Mouse (Mus musculus) embryo, embryonic 10.5 days (tissue): ENCODE data around the gene Gpr142.
A peak's percentile ranks its signal among the peaks of the same experiment; 100 is the strongest.

Experiments used
- DNase-seq: peaks from one replicate; pipeline ENCODE4 v3.0.0-alpha.2; 2015; ENCODE audit warnings: low spot score

Gpr142 gene

DNA sequence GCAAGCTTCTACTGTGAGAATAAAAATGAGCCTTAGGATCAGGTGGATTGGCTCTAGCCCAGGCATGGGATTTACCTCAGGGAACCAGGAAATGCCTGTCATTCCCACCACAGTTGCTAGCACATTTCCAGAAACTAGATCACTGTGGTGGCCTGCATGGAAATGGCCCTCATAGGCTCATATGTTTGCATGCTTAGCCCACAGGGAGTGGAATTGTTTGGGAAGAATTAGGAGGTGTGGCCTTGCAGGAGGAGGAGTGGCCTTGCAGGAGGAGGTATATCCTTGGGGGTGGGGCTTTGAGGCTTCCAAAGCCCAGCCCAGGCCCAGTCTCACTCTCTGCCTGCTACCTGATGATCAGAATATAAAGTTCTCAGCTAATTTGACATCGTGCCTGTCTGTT is 3.2 kb downstream of the Gpr142 start:
- DNase-seq: no peak

GRCm38 (mm10) chr11:114802540-114803267 is 4.0 kb downstream of the Gpr142 start:
- DNase-seq: no peak

DNA sequence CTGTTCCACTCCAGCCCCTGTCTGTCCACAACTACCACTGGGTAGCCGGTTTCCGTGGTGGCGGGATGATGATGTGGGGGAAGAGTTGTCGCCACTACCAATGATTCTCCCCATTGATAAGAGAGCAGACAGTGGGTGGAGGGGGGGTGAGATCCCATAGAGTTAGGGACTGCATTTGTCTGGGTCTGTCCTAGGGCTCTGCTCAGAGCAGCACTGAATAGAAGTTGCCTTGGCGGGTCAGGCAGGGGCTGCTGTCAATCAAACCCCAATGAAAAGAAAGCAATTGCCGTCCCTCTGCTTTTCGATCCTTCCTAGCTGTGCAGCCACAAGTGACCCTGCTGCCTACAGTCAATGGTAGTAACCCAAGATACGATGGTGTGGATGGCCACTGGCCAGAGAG is 5.3 kb downstream of the Gpr142 start:
- DNase-seq: peak; percentile 45

- no peak for DNase-seq
Observed at GRCm38 (mm10) chr11:114807025-114807424, 8.3 kb downstream of the Gpr142 start.

DNA sequence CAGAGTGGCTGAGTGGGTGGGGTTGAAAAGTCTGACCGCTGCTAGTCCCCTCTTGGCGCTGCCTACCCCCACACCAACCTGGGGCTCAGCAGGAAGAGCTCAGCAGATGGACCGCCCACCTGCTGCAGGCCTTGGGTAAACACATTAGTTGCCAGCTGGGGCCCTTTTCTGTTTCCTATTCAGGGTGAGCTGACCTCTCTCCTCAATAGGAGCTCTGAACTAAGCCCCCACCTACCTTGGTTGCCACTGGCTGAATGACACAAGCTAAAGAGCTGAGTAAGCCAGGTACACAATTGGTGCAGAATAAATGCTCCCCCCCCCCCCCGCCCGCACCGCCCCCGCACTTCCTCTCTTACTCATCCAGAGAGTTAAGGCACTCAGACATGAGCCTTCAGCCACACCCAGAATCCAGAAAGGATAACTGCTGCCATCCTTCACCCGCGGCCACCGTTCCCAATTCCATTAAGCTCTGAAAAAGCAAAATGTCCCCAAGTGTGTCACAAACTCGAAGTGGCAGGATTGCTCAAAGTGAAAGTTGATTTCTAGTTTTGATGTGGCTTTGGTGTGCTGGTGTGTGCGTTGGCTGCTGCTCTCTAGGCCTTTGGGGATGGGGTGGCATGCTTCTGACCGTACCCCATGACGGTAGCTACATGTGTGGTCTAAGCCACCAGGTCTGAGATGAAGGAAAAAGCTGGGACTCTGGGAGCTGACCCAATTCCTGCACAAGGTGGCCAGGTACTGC is 9.1 kb downstream of the Gpr142 start:
- DNase-seq: peak; percentile 62

GRCm38 (mm10) chr11:114809371-114809770 is 10.6 kb downstream of the Gpr142 start:
- peak; percentile 48 for DNase-seq

DNA sequence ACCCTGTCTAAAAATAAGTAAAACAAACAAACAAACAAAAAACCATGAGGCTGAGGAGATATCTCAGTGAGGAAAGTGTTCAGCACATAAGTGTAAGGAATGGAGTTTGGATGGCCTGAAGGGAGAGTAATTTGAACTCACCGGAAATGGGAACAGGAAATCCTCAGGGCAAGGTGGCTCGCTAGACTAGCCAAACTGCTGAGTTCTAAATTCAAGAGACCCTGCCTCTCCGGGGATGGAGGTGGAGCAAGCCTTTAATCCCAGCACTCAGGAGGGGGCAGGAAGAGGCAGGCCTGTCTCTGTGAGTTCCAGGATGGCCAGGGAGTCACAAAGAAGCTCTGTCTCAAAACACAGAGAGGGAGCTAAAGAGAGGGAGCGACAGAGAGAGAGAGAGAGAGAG is 11.6 kb downstream of the Gpr142 start:
- DNase-seq: peak; percentile 63

DNA sequence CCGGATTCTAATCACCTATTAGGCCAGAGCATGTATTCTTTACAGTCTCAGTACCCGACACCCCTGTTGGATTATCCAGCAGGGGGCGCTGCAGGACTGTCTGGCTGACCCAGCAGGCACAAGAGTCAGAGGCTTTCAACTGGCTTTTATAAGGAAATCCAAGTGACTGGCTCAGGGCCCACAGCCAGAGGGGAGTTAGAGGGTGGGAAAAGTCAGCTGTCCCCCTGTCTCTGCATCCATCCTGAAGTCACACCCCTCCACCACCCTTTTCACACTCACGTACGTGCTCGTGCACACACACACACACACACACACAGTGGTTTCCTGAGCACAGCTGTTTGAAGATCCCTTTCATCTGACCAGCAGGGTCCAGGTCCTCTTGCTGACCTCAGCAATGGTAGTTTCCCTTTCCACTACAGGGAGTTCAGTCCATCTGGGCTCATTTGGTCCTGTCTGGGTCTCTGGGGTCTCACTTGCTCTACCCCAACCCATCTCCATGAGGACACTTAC is 14.1 kb downstream of the Gpr142 start:
- peak; percentile 93 for DNase-seq

- no peak for DNase-seq
Observed at GRCm38 (mm10) chr11:114814873-114815592, 16.3 kb downstream of the Gpr142 start.

GRCm38 (mm10) chr11:114816934-114817333 is 18.2 kb downstream of the Gpr142 start:
- no peak for DNase-seq

GRCm38 (mm10) chr11:114818185-114818584 is 19.5 kb downstream of the Gpr142 start:
- no peak for DNase-seq

GRCm38 (mm10) chr11:114819110-114819509 is 20.4 kb downstream of the Gpr142 start:
- peak; percentile 59 for DNase-seq

GRCm38 (mm10) chr11:114820444-114820843 is 21.7 kb downstream of the Gpr142 start:
- DNase-seq: peak; percentile 23

GRCm38 (mm10) chr11:114821325-114821724 is 22.6 kb downstream of the Gpr142 start:
- no peak for DNase-seq

DNA sequence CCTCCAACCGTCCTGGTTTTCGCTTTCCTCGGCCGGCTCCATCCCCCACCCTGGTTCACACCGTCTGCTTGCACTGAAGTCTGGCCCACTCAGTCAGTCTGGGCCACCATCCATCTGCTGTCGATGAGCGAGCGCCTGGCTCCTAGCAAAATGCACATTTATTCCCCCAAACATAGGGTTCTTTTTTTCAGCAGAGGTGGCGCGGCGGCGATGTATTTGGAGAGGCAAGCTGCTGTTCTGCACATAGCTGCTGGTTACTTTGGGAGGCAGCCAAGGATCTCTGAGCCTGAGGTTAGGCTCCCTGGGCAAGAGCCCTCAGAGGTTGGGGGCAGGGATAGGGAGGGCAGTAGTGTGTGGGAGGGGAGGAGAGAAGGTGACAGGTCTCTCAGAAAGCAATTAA is 24.0 kb downstream of the Gpr142 start:
- no peak for DNase-seq

- peak; percentile 79 for DNase-seq
Observed at GRCm38 (mm10) chr11:114823199-114823725, 24.5 kb downstream of the Gpr142 start.

- peak; percentile 24 for DNase-seq
Observed at GRCm38 (mm10) chr11:114826686-114827085, 28.0 kb downstream of the Gpr142 start.

- DNase-seq: peak; percentile 92
Observed at GRCm38 (mm10) chr11:114829499-114830432, 31.0 kb downstream of the Gpr142 start.

DNA sequence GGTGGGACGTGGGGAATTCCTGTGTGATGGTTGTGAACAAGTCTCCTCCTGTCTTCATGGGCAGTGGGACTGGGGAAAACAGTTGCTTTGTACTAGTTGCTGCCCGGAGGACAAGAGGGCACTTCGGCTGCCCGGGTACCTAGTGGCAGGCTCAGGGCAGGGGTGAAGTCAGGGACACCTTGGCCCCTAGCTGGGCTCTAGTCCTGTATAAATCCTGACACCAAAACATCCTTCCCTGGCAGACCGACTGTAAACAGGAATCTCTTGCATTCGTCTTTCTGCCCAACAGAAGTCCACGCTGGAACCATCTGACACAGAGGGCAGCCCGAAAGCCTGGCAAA is 31.7 kb downstream of the Gpr142 start:
- DNase-seq: no peak

- DNase-seq: peak; percentile 35
Observed at GRCm38 (mm10) chr11:114833166-114833565, 34.4 kb downstream of the Gpr142 start.

GRCm38 (mm10) chr11:114843818-114844463 is 45.2 kb downstream of the Gpr142 start:
- peak; percentile 68 for DNase-seq
